Mouse (Mus musculus) heart, adult 2 months (tissue): ENCODE data around the gene Nrp1.

Source experiments
- CTCF ChIP-seq: fragments of 200-600 bp; IDR thresholded peaks from 2 replicates; pipeline ENCODE4 v1.8.1; 2022; ENCODE audit warnings: antibody characterized with exemption, mild to moderate bottlenecking, moderate library complexity
- EP300 ChIP-seq: fragments of 200-500 bp; IDR thresholded peaks from 2 replicates; pipeline ENCODE4 v1.6.1; 2011; ENCODE audit warnings: low read depth, low read length, control low read depth; ENCODE audit not compliant: insufficient read depth
- POLR2A ChIP-seq: fragments of 200-500 bp; IDR thresholded peaks from 2 replicates; pipeline ENCODE4 v1.6.1; 2011; ENCODE audit warnings: mild to moderate bottlenecking, low read depth, low read length, control low read depth; ENCODE audit not compliant: insufficient read depth

DNA sequence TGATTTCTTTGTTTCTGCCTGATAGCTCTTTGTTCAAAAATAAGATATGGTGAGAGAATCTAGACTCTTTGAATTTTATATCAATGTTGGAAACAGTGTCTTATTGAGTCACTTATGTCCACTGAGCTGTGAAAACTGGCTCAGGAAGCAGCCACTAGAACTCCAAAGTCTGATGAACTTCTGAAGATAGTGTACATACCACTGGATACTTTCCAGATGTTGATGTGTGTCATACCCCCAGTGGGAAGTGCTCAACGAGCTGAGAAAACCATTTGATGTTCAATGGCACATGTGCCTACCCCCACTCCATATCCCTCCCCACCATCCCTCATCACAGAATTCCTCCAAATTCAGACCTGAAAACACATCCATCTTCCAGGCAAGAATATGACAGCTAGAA lies 92.7 kb downstream of the Nrp1 start:
- TF ChIP-seq CTCF (no peak), POLR2A (no peak), EP300 (no peak)
